Mouse (Mus musculus): ENCODE measurements at regions not wholly inside any gene's neighbourhood (a gene's known extent, or its start where the extent isn't known, plus 50 kb on each side); places are given as distances from the start of the nearest gene placed in this dataset.

DNA sequence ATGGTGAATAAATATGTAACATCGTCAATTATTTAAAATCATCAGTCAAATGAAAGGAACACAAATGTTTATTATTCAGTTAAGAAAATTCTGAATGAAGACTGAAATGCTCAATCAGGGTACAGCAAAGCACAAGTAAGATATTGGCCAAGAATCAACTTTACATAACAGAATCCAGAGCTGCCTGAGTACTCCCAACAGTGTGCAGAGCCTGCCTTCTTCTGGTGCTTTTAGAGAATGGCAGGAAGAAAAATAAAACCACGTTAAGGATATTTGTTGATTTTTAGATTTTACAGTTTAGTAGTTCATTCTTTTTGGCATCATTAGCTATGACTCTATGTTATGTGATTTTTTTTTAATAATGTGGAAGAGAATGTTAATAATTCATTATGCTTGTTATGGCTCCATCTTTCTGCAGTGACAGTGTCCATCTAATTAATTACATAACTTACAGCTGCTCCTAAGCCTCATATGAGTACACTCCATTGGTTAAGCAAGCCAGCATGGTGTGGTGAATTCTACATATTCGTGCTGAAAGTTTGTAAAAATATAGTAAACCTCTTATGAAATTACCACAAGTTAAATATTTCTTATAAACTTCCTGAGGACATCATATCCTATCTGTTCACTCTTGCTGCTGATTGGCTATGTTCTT, 579.0 kb downstream of the Kcna4 start:
- Histone ChIP-seq H3K4me2 (ENCODE audit: low read depth, low read length, severe bottlenecking) (no peak overlapping the region), H3K9me3 (ENCODE audit: control insufficient read depth, low read length) (no peaks in the 10 kb centered on the region), H3K27ac (ENCODE audit: low read depth, low read length) (no peak overlapping the region), H3K4me1 (replicated peaks; ENCODE audit: control insufficient read depth, insufficient read depth, low read length) (no peaks in the 10 kb centered on the region), H3K4me3 (ENCODE audit: low read depth, low read length) (no peak overlapping the region), H3K9ac (ENCODE audit: low read length) (no peak overlapping the region), H3K36me3 (ENCODE audit: control insufficient read depth, insufficient read depth, low read length) (no peaks in the 10 kb centered on the region), H3K27me3 (ENCODE audit: control insufficient read depth, insufficient read depth, low read length) (no peaks in the 10 kb centered on the region)
- 54% methylated on average over 3 of the region's 3 CpGs for WGBS
- DNase-seq (ENCODE audit: low spot score) (no peak), ATAC-seq (replicated peaks; ENCODE audit: low FRiP score) (0 out of 2 replicates have a peak, but pooled peaks have one; percentile 55)

DNA sequence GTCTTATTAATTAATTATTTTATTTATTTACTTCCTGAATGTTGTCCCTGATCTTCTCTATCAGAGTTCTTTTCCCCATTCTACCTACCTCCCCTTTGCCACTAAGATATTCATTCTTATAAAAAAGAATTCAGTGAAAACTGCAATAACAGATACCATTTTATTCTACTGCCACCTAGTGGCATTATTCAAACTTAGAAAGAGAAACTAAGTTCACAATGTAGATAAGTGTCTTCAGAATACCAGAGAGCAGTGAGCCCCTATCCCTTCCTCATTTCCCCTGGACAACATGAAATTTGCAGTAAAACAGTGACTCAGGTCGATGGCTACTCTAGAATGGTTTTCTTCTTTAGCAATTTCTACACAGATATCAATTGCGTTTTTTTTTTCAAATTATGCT, 589.2 kb downstream of the Kcna4 start:
- peak; percentile 34; the same call in 1 of the 2 replicates for ATAC-seq (replicated peaks; ENCODE audit: low FRiP score)
- Histone ChIP-seq H3K27ac (ENCODE audit: low read depth, low read length) (no peak overlapping the region), H3K36me3 (ENCODE audit: control insufficient read depth, insufficient read depth, low read length) (no peaks in the 10 kb centered on the region), H3K9ac (ENCODE audit: low read length) (no peak overlapping the region), H3K9me3 (ENCODE audit: control insufficient read depth, low read length) (no peaks in the 10 kb centered on the region), H3K4me1 (replicated peaks; ENCODE audit: control insufficient read depth, insufficient read depth, low read length) (no peaks in the 10 kb centered on the region), H3K4me2 (ENCODE audit: low read depth, low read length, severe bottlenecking) (no peak overlapping the region), H3K27me3 (ENCODE audit: control insufficient read depth, insufficient read depth, low read length) (no peaks in the 10 kb centered on the region), H3K4me3 (ENCODE audit: low read depth, low read length) (no peak overlapping the region)
- WGBS: 32% methylated on average over 2 of the region's 2 CpGs
- no peak for DNase-seq (ENCODE audit: low spot score)

DNA sequence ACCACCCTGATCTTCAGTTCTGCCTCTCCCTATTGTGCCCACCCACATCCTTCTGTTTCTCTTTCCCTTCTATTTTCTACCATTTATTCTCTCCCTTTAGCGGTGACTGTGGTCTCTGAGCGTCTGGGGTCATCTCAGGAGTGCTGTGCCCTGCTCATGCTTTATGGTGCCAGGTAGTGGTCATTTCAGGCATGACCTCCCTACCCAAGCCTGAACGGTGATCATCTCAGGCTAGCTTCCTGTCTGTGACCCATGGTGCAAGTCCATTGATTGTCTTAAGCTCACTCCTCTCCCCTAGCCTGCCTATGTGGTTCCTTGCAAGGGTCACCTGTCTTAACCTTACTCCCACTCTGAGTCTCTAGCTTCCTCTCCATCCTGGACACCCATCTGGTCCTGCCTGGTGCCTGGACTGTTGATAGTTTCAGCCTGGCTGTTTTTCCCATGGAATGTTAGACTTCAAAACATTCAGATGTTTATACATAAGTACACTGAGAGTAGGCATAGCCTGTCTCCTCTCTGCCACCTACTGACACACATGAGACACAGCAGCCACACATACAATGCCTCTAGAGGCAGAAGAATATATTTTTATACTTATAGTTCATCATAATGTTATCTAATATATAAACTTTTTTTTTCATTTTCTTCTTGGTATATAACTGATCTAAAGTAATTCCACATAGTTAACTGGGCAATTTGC, 595.8 kb downstream of the Kcna4 start:
- H3K4me2 ChIP-seq (ENCODE audit: low read depth, low read length, severe bottlenecking): no peak overlapping the region
- no peaks in the 10 kb centered on the region for H3K4me1 ChIP-seq (replicated peaks; ENCODE audit: control insufficient read depth, insufficient read depth, low read length)
- no peaks in the 10 kb centered on the region for H3K27me3 ChIP-seq (ENCODE audit: control insufficient read depth, insufficient read depth, low read length)
- H3K4me3 ChIP-seq (ENCODE audit: low read depth, low read length): no peak overlapping the region
- ATAC-seq (replicated peaks; ENCODE audit: low FRiP score): peak; percentile 53; the same call in 1 of the 2 replicates
- H3K27ac ChIP-seq (ENCODE audit: low read depth, low read length): no peak overlapping the region
- no peak for DNase-seq (ENCODE audit: low spot score)
- WGBS: 85% methylated on average over 3 of the region's 3 CpGs
- H3K9me3 ChIP-seq (ENCODE audit: control insufficient read depth, low read length): no peaks in the 10 kb centered on the region
- H3K9ac ChIP-seq (ENCODE audit: low read length): no peak overlapping the region
- H3K36me3 ChIP-seq (ENCODE audit: control insufficient read depth, insufficient read depth, low read length): no peaks in the 10 kb centered on the region

DNA sequence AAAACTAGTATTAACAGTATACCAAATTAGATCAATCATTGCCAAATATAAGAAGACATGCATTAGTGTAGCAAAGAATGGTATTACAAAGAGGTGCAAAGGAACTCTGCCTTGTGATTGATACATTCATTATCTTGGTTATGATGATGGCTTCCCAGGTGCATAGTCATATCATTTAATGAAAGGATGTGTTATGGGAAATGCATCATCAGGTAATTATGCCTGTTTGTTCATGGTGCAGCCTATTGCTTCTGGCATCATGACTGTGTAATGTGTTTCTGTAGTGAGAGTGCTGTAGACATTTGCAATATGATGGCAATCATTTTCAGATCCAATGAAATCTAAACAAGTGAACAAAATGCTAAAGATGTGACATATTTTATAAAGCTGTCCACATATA, 597.8 kb downstream of the Kcna4 start:
- Histone ChIP-seq H3K27me3 (ENCODE audit: control insufficient read depth, insufficient read depth, low read length) (no peaks in the 10 kb centered on the region), H3K36me3 (ENCODE audit: control insufficient read depth, insufficient read depth, low read length) (no peaks in the 10 kb centered on the region), H3K4me2 (ENCODE audit: low read depth, low read length, severe bottlenecking) (no peak overlapping the region), H3K27ac (ENCODE audit: low read depth, low read length) (no peak overlapping the region), H3K9me3 (ENCODE audit: control insufficient read depth, low read length) (no peaks in the 10 kb centered on the region), H3K9ac (ENCODE audit: low read length) (no peak overlapping the region), H3K4me3 (ENCODE audit: low read depth, low read length) (no peak overlapping the region), H3K4me1 (replicated peaks; ENCODE audit: control insufficient read depth, insufficient read depth, low read length) (no peaks in the 10 kb centered on the region)
- DNase-seq (ENCODE audit: low spot score) (no peak), ATAC-seq (replicated peaks; ENCODE audit: low FRiP score) (no peak)

DNA sequence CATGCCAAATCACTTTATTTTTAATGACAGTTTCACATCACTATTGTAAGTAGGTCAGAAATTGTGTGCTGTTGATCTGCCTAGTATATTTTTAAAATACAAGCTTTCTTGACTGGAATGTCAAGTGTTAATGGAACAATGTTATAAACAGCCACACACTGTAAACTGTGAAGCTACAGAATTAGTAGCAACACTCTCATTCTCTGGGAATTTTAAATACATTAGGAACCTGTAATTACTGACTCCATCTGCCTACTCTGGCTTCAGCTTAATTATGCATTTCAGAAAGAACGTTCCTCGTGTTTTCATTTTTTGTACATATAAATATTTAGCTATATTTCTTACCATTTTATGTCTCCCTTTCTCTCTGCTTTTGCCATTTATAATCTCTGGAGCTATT, 634.7 kb downstream of the Kcna4 start:
- Histone ChIP-seq H3K27me3 (ENCODE audit: control insufficient read depth, insufficient read depth, low read length) (no peaks in the 10 kb centered on the region), H3K9ac (ENCODE audit: low read length) (no peak overlapping the region), H3K4me2 (ENCODE audit: low read depth, low read length, severe bottlenecking) (no peak overlapping the region), H3K36me3 (ENCODE audit: control insufficient read depth, insufficient read depth, low read length) (no peaks in the 10 kb centered on the region), H3K4me3 (ENCODE audit: low read depth, low read length) (no peak overlapping the region), H3K27ac (ENCODE audit: low read depth, low read length) (no peak overlapping the region), H3K9me3 (ENCODE audit: control insufficient read depth, low read length) (no peaks in the 10 kb centered on the region), H3K4me1 (replicated peaks; ENCODE audit: control insufficient read depth, insufficient read depth, low read length) (no peaks in the 10 kb centered on the region)
- 90% methylated on average over 2 of the region's 2 CpGs for WGBS
- ATAC-seq (replicated peaks; ENCODE audit: low FRiP score) (no peak), DNase-seq (ENCODE audit: low spot score) (no peak)

DNA sequence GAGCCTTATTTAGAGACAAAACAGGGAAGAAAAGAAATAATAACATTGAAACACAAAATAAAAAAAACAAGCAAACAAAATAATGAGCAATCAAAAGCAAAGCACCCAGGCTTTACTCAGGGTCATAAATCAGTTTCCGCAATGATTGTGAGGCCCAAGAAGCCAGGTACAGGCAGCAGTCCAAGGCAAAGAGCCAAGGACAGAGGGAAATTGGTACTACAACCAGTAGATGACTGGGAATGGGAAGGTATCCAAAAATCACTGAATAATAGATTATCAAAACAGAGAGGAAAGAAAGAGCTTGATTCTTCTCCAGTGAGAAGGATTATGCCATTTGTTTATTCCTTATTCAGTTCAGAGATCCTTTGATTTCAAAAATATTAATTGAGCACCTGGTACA, 636.2 kb downstream of the Kcna4 start:
- ATAC-seq (replicated peaks; ENCODE audit: low FRiP score) (no peak), DNase-seq (ENCODE audit: low spot score) (no peak)
- no peak overlapping the region for H3K27ac ChIP-seq (ENCODE audit: low read depth, low read length)
- H3K9ac ChIP-seq (ENCODE audit: low read length): no peak overlapping the region
- H3K27me3 ChIP-seq (ENCODE audit: control insufficient read depth, insufficient read depth, low read length): no peaks in the 10 kb centered on the region
- WGBS: 89% methylated on average over 1 of the region's 1 CpGs
- H3K36me3 ChIP-seq (ENCODE audit: control insufficient read depth, insufficient read depth, low read length): no peaks in the 10 kb centered on the region
- no peaks in the 10 kb centered on the region for H3K4me1 ChIP-seq (replicated peaks; ENCODE audit: control insufficient read depth, insufficient read depth, low read length)
- no peak overlapping the region for H3K4me2 ChIP-seq (ENCODE audit: low read depth, low read length, severe bottlenecking)
- no peak overlapping the region for H3K4me3 ChIP-seq (ENCODE audit: low read depth, low read length)
- no peaks in the 10 kb centered on the region for H3K9me3 ChIP-seq (ENCODE audit: control insufficient read depth, low read length)

- DNase-seq (ENCODE audit: low spot score): no peak
- ATAC-seq (replicated peaks; ENCODE audit: low FRiP score): 0 out of 2 replicates have a peak, but pooled peaks have one; percentile 12
- Histone ChIP-seq H3K27me3 (ENCODE audit: control insufficient read depth, insufficient read depth, low read length) (no peaks in the 10 kb centered on the region), H3K9me3 (ENCODE audit: control insufficient read depth, low read length) (no peaks in the 10 kb centered on the region), H3K9ac (ENCODE audit: low read length) (no peak overlapping the region), H3K27ac (ENCODE audit: low read depth, low read length) (no peak overlapping the region), H3K4me1 (replicated peaks; ENCODE audit: control insufficient read depth, insufficient read depth, low read length) (no peaks in the 10 kb centered on the region), H3K4me3 (ENCODE audit: low read depth, low read length) (no peak overlapping the region), H3K36me3 (ENCODE audit: control insufficient read depth, insufficient read depth, low read length) (no peaks in the 10 kb centered on the region), H3K4me2 (ENCODE audit: low read depth, low read length, severe bottlenecking) (no peak overlapping the region)
- 60% methylated on average over 2 of the region's 2 CpGs for WGBS
These were observed 644.9 kb downstream of the Kcna4 start for GRCm38 (mm10) chr2:107935336-107935735.

- Histone ChIP-seq H3K4me1 (replicated peaks; ENCODE audit: control insufficient read depth, insufficient read depth, low read length) (no peaks in the 10 kb centered on the region), H3K4me2 (ENCODE audit: low read depth, low read length, severe bottlenecking) (no peak overlapping the region), H3K27ac (ENCODE audit: low read depth, low read length) (no peak overlapping the region), H3K9ac (ENCODE audit: low read length) (no peak overlapping the region), H3K36me3 (ENCODE audit: control insufficient read depth, insufficient read depth, low read length) (no peaks in the 10 kb centered on the region), H3K4me3 (ENCODE audit: low read depth, low read length) (no peak overlapping the region), H3K9me3 (ENCODE audit: control insufficient read depth, low read length) (no peaks in the 10 kb centered on the region), H3K27me3 (ENCODE audit: control insufficient read depth, insufficient read depth, low read length) (no peaks in the 10 kb centered on the region)
- ATAC-seq (replicated peaks; ENCODE audit: low FRiP score) (peak; percentile 55; the same call in 1 of the 2 replicates), DNase-seq (ENCODE audit: low spot score) (no peak)
- 55% methylated on average over 2 of the region's 2 CpGs for WGBS
These were observed 645.3 kb downstream of the Kcna4 start for GRCm38 (mm10) chr2:107935775-107936174.

- no peak for DNase-seq (ENCODE audit: low spot score)
- H3K27me3 ChIP-seq (ENCODE audit: control insufficient read depth, insufficient read depth, low read length): no peaks in the 10 kb centered on the region
- H3K9ac ChIP-seq (ENCODE audit: low read length): no peak overlapping the region
- H3K36me3 ChIP-seq (ENCODE audit: control insufficient read depth, insufficient read depth, low read length): no peaks in the 10 kb centered on the region
- no peak overlapping the region for H3K27ac ChIP-seq (ENCODE audit: low read depth, low read length)
- no peak for ATAC-seq (replicated peaks; ENCODE audit: low FRiP score)
- no peaks in the 10 kb centered on the region for H3K4me1 ChIP-seq (replicated peaks; ENCODE audit: control insufficient read depth, insufficient read depth, low read length)
- no peaks in the 10 kb centered on the region for H3K9me3 ChIP-seq (ENCODE audit: control insufficient read depth, low read length)
- H3K4me2 ChIP-seq (ENCODE audit: low read depth, low read length, severe bottlenecking): no peak overlapping the region
- H3K4me3 ChIP-seq (ENCODE audit: low read depth, low read length): no peak overlapping the region
These were observed 650.9 kb downstream of the Kcna4 start for GRCm38 (mm10) chr2:107941374-107941773.

Measured in forebrain, embryonic 11.5 days (tissue).